Mouse (Mus musculus): ENCODE results near the gene Ufc1. TPM values are rescaled to one million over a fixed set of nuclear protein-coding genes. Genes with fewer than 3 reads are reported as not detected.
"Not testable (repeated sequence)": the region's sequence is repeated elsewhere in the genome, so short reads cannot be mapped to it uniquely, and the experiment has no call there.

Gene Ufc1
- polyA plus RNA-seq (2015; fragmentation: Nextera tagmentation; extraction: Ambion mirVana), result 107 and 112 TPM in 2 replicates

DNA sequence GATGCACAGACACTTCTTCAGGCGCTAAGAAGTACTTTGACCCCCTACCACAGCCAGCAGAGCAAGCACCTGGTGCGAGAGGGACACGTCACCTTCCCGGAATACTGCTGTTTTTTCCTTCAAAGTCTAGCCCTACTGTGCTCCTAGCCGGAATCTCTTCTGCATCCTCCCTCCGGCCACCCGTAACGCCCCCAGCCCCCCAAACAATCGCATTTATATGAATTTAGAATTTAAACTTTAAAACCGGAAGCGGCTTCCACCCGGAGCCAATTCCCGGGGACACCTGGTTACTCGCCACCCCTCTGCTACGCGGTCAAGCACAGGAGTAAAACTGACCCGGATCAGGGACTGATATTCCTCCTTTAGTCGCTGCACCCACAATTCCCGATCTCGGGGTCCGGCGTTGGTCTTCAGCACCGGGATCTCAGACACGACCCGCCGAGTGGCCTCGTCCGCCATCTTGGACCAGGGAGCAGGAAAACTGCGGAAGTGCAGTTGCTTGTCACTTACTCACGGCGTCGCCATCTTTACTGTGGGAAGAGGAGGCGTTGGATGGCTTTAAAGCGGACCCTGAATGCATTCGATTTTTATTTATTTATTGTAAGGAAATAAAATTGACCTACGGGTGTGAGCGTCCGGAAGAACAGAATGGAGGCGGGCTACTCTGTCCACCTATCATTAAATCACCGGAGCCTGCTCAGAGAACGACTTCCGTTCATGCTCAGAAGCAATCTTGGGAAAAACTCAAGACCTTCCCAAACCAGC, at the start of gene Ufc1:
Ufc1 (minus strand) TSS at position 727 of the 765 bp plus-strand sequence.
- peak within 1 kb of the TSS; percentile 68 for H3K4me3 ChIP-seq (replicated peaks)
- H3K4me1 ChIP-seq, result peaks cover 18% of the 10 kb centered on the region
- H3K4me2 ChIP-seq (replicated peaks), result peak within 1 kb of the TSS; percentile 62
- H3K27ac ChIP-seq (replicated peaks), result peak within 1 kb of the TSS; percentile 95
- ATAC-seq (ENCODE audit: insufficient number of reproducible peaks, low FRiP score, low TSS enrichment, low read depth), result peak; percentile 80
- peaks cover 6% of the 10 kb centered on the region; the same call in 1 of the 2 replicates for H3K36me3 ChIP-seq
- H3K27me3 ChIP-seq, result peaks cover 18% of the 10 kb centered on the region
- no peaks in the 10 kb centered on the region for H3K9me3 ChIP-seq (replicated peaks)
- peak within 1 kb of the TSS; percentile 71 for H3K9ac ChIP-seq
- under 1% methylated on average over 42 of the region's 42 CpGs for WGBS

DNA sequence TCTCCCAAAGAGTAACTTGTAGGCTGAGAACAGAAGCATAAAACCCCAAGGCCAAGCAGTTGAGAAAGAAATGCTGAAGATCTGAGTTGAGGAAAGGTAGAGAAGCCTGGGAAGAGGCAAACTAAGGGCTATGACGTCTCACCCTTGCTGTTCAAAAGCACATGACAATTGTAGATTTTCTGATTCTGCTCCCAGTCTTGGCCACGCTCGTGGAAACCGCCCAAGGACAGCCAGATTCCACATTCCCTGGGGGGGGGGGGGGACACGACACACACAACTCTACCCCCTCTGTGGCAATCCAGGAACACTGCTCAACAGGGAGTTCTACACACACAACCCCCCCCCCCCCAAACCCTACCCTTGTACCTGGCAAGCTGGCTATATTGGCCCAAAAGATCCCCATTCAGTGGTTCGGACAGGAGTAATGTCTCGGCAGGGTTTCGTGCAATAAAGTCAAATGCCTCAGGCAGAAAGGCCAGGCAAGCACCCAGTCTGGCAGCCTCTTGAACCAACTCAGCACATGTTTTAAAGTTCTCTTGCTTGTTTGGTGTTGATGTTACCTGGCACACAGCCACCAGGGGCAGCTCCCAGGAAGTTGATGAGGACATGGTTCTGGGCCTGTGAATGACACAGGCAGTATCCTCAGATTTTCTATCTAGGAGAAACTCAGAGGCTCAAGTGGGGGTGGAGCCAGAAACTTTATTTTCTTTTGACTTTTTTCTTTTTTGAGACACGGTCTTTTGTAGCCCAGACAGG, 49.3 kb upstream of the Ufc1 start:
- H3K27ac ChIP-seq (replicated peaks), result no peak overlapping the region
- H3K4me1 ChIP-seq, result peaks cover 16% of the 10 kb centered on the region
- H3K9me3 ChIP-seq (replicated peaks), result no peaks in the 10 kb centered on the region
- peak overlapping the region; percentile 86; the same call in 1 of the 2 replicates for H3K4me3 ChIP-seq (replicated peaks)
- H3K9ac ChIP-seq, result no peak overlapping the region
- no peaks in the 10 kb centered on the region for H3K27me3 ChIP-seq
- peak overlapping the region; percentile 67 for H3K4me2 ChIP-seq (replicated peaks)
- 65% methylated on average over 9 of the region's 9 CpGs for WGBS
- H3K36me3 ChIP-seq, result peaks cover 44% of the 10 kb centered on the region
- no peak for ATAC-seq (ENCODE audit: insufficient number of reproducible peaks, low FRiP score, low TSS enrichment, low read depth)

DNA sequence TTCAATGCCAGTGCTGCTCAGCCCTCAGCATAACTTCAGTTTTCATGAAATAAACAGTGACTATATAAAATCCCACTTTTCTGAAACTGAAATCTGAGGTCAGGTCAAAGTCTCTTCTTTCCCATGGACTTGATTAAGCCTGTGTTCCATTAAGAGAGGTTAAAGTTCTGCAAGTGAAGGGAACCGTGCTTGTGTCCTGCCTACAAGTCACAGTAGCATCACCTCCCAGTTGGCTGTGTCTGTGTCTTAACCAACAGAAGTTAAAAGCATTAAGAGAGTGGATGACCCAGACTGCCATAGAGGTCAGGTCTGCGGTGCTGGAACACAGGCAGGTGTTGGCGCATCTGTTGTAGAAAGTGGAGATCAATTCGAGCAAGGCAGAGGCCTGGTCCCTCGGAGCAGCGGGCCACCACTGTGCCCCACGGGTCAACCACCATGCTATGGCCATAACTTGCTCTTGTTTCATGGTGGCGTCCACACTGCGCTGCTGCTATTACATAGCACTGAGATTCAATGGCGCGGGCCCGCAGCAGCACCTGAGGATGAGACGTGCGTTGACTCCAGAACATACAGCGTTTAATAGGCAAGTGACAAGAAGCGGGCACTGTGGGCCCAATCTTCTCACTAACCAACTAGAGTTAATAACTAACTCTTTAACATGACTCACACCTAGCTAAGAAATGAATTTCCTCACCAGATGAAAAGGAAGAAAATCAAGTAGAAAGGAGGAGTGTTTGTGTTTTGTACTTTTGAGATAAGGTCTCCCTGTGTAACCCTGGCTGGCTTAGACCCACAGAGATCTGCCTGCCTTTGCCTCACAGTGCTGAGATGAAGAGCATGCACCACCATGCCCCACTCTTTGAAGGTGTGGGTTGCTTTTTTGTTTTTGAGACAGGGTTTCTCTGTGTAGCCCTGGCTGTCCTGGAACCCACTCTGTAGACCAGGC, 47.7 kb upstream of the Ufc1 start:
- Histone ChIP-seq H3K27ac (replicated peaks) (no peak overlapping the region), H3K9ac (no peak overlapping the region), H3K4me1 (peaks cover 16% of the 10 kb centered on the region), H3K4me3 (replicated peaks) (no peak overlapping the region), H3K9me3 (replicated peaks) (no peaks in the 10 kb centered on the region), H3K36me3 (peaks cover 57% of the 10 kb centered on the region), H3K4me2 (replicated peaks) (no peak overlapping the region), H3K27me3 (no peaks in the 10 kb centered on the region)
- no peak for ATAC-seq (ENCODE audit: insufficient number of reproducible peaks, low FRiP score, low TSS enrichment, low read depth)
- WGBS, result 93% methylated on average over 16 of the region's 16 CpGs

DNA sequence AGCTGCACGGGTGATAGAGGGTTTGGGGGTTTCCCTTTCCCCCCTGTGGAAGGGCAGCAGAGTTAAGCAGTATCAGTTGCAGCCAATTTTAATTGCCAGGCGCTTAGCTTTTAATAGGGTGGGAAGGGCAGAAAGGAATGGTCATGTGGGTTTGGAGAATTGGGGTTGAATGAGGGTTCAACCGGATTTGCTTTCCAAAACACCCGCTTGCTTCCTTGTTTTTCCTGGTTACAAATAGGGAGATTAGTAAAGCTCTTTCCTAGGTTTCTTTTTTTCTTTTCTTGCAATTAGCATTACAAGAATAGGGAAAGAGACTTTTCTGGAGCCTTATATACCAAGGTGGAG, 35.4 kb upstream of the Ufc1 start:
- Histone ChIP-seq H3K4me3 (replicated peaks) (peak overlapping the region; percentile 84), H3K27me3 (no peaks in the 10 kb centered on the region), H3K36me3 (no peaks in the 10 kb centered on the region), H3K4me1 (peaks cover 27% of the 10 kb centered on the region), H3K9me3 (replicated peaks) (no peaks in the 10 kb centered on the region), H3K27ac (replicated peaks) (peak overlapping the region; percentile 99), H3K4me2 (replicated peaks) (peak overlapping the region; percentile 72), H3K9ac (peak overlapping the region; percentile 96)
- ATAC-seq (ENCODE audit: insufficient number of reproducible peaks, low FRiP score, low TSS enrichment, low read depth), result no peak
- 0% methylated on average over 4 of the region's 4 CpGs for WGBS

DNA sequence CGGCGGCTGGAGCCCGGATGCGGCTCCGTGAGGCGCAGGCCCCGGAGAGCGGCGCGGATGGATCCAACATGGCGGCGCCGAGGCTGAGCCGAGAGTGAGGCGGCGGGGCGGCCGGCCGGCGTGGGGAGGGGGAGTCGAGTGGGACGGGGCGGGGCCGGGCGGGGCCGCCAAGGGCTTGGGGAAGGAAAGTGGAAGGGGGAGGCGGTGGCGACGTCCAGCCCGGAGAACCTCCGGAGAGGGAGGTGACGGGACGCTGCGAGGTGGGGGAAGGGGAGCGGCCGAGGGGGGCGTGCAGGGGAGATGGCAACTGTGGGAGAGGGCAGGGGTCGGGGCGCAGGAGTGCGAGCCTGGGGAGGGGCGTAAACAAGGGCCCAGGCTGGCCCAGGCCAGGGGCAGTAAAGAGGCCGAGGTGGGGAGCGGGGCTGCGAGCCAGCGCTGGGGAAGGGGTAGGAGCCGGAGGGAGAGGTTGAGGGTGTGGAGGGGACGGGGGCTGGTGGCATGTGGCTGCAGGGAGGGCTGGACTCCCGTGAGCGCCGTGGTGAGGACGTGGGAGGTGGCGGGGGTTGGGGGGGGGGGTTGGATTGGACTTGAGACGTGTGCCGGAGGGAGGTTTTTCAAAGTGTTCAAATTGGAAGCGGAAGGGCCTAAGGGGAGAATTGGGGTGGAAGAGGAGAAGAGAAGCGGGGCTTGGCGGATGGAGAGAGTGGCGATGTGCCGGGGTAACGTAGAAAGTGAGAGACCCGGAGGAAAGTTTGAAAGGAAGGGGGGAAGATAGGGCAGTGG, 34.8 kb upstream of the Ufc1 start:
- WGBS, result under 1% methylated on average over 55 of the region's 61 CpGs
- peak overlapping the region; percentile 72 for H3K4me2 ChIP-seq (replicated peaks)
- peak overlapping the region; percentile 96 for H3K9ac ChIP-seq
- H3K4me1 ChIP-seq, result peaks cover 27% of the 10 kb centered on the region
- no peaks in the 10 kb centered on the region for H3K9me3 ChIP-seq (replicated peaks)
- no peaks in the 10 kb centered on the region for H3K27me3 ChIP-seq
- H3K4me3 ChIP-seq (replicated peaks), result peak overlapping the region; percentile 84
- ATAC-seq (ENCODE audit: insufficient number of reproducible peaks, low FRiP score, low TSS enrichment, low read depth), result peak; percentile 92
- H3K27ac ChIP-seq (replicated peaks), result peak overlapping the region; percentile 99
- H3K36me3 ChIP-seq, result no peaks in the 10 kb centered on the region

DNA sequence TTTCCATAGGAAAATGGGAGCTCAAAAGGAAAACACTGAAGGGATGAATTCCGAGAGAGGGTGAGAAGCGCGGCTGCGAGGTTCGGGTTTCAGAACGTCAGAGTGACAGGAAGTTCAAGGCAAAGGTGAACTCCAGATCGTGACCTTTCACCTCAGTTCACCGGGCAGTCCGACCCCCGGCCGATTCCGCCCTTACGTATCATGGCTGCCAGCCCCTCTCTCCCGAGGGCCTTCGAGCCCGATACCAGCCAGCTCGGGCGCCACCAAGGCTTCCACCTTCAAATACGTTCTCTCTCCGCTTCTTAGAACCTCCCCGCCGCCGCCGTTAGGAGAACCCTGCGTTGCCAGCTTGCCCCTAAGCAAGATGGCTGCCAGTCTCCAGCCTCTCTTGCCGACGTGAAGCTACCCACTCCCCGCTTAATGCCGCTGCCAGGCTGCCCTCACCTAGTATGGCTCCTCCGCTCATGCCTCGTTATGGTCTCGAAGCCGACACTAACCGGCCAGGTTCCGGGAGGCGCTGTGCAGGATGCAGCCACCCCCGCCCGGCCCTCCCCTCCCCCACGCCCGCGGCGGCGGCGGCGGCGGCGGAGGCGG, 34.1 kb upstream of the Ufc1 start, which contains the start of gene Dedd:
Dedd (plus strand) TSS at position 307 of the 594 bp plus-strand sequence.
- no peaks in the 10 kb centered on the region for H3K36me3 ChIP-seq
- peak within 1 kb of the TSS; percentile 99 for H3K27ac ChIP-seq (replicated peaks)
- H3K4me2 ChIP-seq (replicated peaks), result peak within 1 kb of the TSS; percentile 72
- H3K4me1 ChIP-seq, result peaks cover 27% of the 10 kb centered on the region
- no peaks in the 10 kb centered on the region for H3K27me3 ChIP-seq
- peak within 1 kb of the TSS; percentile 84 for H3K4me3 ChIP-seq (replicated peaks)
- WGBS, result under 1% methylated on average over 43 of the region's 48 CpGs
- peak within 1 kb of the TSS; percentile 96 for H3K9ac ChIP-seq
- peak; percentile 95 for ATAC-seq (ENCODE audit: insufficient number of reproducible peaks, low FRiP score, low TSS enrichment, low read depth)
- no peaks in the 10 kb centered on the region for H3K9me3 ChIP-seq (replicated peaks)

DNA sequence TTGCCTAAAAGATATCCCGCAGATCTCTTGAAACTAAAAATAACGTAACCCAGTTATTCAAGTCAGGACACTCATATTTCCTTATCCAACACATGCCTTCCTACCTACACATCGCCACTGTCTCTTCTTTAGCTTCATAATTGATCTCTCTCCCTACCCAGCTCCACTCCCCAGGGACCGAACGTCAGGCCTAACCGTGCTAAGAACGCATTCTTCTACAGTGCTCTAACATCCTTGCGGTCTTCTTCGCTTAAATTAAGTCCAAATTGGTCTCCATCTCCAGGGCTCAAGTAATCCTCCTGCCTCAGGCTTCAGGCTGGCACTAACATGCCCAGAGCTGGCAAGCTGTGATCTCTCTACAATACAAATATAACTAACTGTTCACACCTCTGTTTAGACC, 33.4 kb upstream of the Ufc1 start:
- H3K36me3 ChIP-seq, result no peaks in the 10 kb centered on the region
- no peaks in the 10 kb centered on the region for H3K27me3 ChIP-seq
- WGBS, result 18% methylated on average over 9 of the region's 9 CpGs
- peak overlapping the region; percentile 99 for H3K27ac ChIP-seq (replicated peaks)
- peak overlapping the region; percentile 84 for H3K4me3 ChIP-seq (replicated peaks)
- peak overlapping the region; percentile 96 for H3K9ac ChIP-seq
- peak overlapping the region; percentile 72 for H3K4me2 ChIP-seq (replicated peaks)
- ATAC-seq (ENCODE audit: insufficient number of reproducible peaks, low FRiP score, low TSS enrichment, low read depth), result no peak
- H3K4me1 ChIP-seq, result peaks cover 27% of the 10 kb centered on the region
- no peaks in the 10 kb centered on the region for H3K9me3 ChIP-seq (replicated peaks)

DNA sequence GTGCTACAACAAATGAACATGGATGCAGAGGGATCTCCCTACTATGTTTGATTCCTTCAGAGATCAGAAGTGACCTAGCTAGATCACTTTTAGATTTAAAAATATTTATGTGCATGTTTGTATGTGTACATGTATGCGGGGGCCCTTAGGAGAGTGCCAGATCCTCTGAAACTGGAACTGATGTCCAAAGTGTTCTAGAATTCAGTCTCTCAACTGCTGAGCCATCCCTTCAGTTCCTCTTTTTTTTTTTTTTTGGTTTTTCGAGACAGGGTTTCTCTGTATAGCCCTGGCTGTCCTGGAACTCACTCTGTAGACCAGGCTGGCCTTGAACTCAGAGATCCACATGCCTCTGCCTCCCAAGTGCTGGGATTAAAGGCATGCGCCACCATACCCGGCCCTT, 31.8 kb upstream of the Ufc1 start:
- not testable (repeated sequence) for H3K4me3 ChIP-seq (replicated peaks); H3K27me3 ChIP-seq; H3K27ac ChIP-seq (replicated peaks); ATAC-seq (ENCODE audit: insufficient number of reproducible peaks, low FRiP score, low TSS enrichment, low read depth); H3K36me3 ChIP-seq; H3K4me2 ChIP-seq (replicated peaks); H3K9ac ChIP-seq; H3K9me3 ChIP-seq (replicated peaks)
- WGBS, result 83% methylated on average over 4 of the region's 4 CpGs
- H3K4me1 ChIP-seq, result peaks cover 27% of the 10 kb centered on the region

DNA sequence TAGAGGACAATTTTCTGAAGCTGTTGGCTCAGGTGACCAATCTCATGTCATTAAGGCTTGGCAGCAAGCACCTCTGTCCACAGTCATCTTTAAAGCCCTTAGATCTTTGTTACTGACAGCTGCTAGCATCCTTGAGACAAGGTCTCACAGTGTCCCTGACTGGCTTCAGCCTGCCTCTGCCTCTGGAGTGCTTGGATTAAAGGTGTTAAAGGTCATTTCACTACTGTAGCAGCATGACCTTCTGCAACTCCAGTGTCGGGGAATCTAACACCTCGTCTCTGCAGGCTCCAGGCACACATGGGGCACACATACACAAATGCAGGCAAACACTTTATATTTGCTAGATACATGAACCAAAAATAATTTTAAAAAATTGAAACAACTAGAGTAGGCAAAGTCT, 30.7 kb upstream of the Ufc1 start:
- H3K9ac ChIP-seq, result no peak overlapping the region
- H3K4me2 ChIP-seq (replicated peaks), result no peak overlapping the region
- no peaks in the 10 kb centered on the region for H3K36me3 ChIP-seq
- peaks cover 17% of the 10 kb centered on the region for H3K4me1 ChIP-seq
- no peak overlapping the region for H3K27ac ChIP-seq (replicated peaks)
- no peaks in the 10 kb centered on the region for H3K27me3 ChIP-seq
- no peaks in the 10 kb centered on the region for H3K9me3 ChIP-seq (replicated peaks)
- WGBS, result 87% methylated on average over 2 of the region's 2 CpGs
- ATAC-seq (ENCODE audit: insufficient number of reproducible peaks, low FRiP score, low TSS enrichment, low read depth), result no peak
- H3K4me3 ChIP-seq (replicated peaks), result no peak overlapping the region

DNA sequence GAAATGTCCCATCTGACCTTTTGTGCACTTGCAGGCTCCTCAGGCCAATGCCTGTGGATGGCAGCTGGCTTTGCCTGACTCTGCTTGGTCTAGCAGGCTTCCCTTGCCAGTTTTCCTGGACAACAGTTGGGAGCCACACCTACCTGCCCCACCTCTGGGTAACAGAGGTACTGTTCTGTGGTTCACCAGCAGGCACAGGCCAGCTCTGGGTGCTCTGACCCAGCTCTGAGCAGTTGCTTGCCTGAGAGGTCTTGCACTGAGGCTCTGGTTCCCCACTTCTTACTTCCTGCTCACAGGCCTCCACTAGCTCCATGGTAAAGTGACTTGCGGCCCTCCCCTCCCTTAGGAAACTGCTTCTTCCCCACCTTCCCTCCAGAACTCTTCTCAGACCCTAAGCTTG, 27.2 kb upstream of the Ufc1 start:
- H3K4me2 ChIP-seq (replicated peaks), result no peak overlapping the region
- H3K9ac ChIP-seq, result no peak overlapping the region
- no peak overlapping the region for H3K27ac ChIP-seq (replicated peaks)
- no peak overlapping the region for H3K4me3 ChIP-seq (replicated peaks)
- 67% methylated on average over 1 of the region's 1 CpGs for WGBS
- H3K9me3 ChIP-seq (replicated peaks), result no peaks in the 10 kb centered on the region
- no peaks in the 10 kb centered on the region for H3K27me3 ChIP-seq
- ATAC-seq (ENCODE audit: insufficient number of reproducible peaks, low FRiP score, low TSS enrichment, low read depth), result no peak; the same call in 1 of the 2 replicates
- no peaks in the 10 kb centered on the region for H3K36me3 ChIP-seq
- H3K4me1 ChIP-seq, result 0 out of 2 replicates have a peak, but pooled peaks cover under 1% of the 10 kb centered on the region

Data from embryonic facial prominence, embryonic 15.5 days (tissue).